Mouse (Mus musculus) cerebellum, adult 11-12 months (tissue): ENCODE measurements at regions not wholly inside any gene's neighbourhood (a gene's known extent, or its start where the extent isn't known, plus 50 kb on each side); places are given as distances from the start of the nearest gene placed in this dataset.

ENCODE experiments used
- DNase-seq: peaks from one replicate; pipeline ENCODE4 v3.0.0; 2022

DNA sequence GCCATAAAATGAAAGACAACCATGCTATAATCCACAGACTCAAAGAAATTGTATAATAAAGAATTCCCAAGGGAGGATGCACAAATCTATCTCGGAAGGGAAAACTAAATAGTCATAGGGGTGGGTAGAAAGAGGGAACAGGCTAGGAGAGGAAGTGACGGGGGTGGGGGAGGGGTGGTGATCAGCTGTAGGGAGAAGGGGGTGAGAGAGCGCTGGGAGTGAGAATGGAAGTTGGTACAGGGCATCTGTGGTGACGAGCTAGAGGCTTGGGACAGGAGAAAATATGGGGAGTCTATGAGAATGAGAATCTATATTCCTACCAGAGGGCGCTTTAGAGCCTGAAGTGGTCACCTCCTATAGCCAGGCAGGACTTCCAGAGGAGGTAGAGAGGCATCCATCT is 229.2 kb upstream of the Zeb2 start:
- DNase-seq = no peak

DNA sequence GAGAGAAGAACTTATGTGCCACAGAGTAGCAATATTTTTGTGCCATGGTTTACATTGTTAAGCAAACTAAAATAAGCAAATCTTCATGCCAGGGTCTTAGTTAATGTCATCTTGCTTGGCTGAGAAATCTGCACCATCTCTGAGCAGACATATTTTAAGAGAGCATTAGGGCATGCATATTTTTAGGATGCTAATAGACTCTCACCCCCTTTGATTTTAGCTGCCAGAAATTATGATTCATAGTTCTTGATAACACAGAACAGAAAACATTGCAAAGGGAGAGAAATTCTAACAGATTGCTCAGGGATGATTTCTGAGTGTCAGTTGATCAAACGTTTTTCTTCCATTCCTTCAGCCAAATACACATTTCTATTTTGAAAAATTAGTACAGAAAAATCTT is 222.7 kb upstream of the Zeb2 start:
- no peak for DNase-seq

DNA sequence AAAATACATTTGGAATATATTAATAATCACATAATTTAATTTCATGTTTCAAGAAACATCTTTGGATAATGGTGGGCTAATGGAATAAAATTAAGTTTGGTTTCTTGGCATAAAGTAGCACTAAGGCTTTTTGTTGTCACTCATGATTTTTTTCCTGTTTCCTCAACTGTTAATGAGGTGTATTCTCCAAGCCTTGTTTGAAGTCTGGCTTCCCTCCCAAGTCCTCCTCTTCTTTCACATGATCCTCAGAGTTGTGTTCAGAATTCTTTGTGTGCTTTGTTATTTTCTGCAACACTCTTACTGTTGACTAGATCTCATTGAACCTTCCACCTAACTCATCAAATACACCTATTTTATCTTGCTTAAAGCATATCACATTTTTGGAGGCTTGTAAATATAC is 221.6 kb upstream of the Zeb2 start:
- no peak for DNase-seq

DNA sequence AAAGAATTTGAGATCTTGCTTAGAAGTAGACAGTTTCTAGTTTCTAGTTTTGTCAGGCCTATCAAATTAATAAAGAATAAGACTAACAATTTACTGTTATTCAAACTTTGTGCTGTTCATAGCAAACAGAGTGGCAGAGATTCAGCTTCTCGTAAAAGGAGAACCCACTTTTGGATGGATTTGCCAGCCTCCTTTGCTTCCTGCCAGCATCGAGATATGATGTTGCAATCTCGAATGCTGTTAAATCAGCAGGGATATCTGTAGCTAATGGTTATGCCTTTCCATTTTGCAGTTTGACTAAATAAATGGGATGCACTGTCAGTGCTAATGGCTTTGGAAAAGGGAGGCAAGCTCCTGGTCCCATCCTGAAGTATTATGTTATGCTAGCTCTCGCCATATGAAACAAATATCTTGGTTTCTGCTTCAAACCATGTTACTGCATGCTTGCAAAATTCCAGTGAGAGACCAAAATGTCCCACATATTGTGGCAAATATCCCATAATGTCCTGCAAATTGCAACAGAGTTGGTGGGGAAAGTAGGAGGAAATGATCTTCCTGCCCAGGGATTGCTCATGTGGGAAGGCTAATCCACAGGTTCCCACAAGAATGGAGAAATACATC is 199.9 kb upstream of the Zeb2 start:
- no peak for DNase-seq

DNA sequence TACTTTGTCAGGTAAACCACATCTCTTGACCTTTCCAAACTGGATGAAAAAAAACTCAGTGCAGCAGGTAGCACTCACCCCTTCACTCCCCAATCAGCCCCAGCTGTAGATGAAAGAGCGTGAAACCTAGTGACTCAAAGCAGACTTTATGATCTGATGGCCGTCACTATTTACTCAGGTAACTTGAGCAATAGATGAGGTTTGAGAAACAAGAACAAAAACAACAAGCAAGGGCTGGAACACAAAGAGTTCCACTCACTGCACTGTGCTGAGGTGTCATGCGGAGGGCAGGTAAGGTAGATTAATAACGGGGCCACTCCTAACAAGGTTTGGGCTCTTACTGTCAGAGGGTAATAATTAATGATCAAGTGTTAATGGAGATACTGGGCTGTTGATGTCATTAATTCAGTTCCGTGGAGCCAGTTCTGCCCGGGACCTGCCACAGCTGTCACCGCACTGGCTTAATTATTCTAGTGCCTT is 170.4 kb upstream of the Zeb2 start:
- DNase-seq = no peak

DNA sequence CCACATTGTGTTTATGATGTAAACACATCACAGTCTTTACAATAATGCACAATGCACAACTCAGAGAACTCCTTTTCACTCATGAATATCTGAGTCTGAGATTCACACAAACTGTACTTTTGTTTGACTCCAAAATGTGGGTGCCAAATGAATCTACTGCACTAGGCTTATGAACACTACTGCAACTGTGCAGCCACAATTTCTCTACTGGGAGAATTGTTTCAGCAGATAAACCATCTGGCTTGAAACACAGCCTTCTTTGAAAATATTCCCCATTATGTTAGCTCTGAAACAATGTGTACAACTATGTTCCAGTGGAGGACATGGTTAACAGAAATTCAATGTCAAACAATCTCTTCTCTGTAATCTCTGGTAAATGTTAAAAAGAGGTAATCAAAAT is 166.6 kb upstream of the Zeb2 start:
- DNase-seq = no peak

DNA sequence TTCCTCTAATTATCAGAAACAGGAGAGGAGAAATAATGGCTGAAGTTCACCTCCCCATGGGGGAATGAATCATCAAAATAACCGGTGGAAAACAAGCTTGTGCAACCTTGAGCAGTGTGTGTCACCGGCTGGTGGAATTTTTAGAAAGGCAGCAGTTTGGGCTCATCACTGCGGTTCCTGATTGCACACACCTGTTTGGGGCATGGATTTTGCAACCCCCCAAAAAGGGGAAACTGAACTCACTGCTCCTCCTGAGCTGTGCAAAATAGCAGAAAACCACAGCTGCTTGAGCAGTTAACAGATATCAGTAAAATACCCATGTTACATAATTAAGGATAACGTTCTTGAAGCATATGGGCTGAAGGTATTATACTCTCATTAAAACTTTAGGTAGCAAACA is 162.3 kb upstream of the Zeb2 start:
- DNase-seq = no peak

DNA sequence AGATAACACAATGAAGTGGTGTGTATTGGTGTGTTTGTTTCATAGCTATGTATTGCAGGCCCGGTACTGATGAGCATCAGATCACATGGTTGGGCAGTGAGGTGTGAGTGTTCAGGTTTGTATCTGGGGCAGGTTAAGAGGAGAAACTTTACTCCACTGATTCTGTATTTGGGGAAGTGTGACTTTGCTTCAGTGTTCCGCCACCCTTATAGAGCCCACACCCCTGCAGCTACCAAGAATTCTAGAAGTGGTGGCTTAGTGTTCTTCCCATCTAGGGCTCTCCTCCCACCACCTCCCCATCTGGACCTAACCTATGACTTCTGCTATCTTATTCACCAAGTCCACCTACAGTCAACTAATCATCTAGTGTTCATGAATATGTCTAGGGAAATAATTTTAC is 160.4 kb upstream of the Zeb2 start:
- no peak for DNase-seq

DNA sequence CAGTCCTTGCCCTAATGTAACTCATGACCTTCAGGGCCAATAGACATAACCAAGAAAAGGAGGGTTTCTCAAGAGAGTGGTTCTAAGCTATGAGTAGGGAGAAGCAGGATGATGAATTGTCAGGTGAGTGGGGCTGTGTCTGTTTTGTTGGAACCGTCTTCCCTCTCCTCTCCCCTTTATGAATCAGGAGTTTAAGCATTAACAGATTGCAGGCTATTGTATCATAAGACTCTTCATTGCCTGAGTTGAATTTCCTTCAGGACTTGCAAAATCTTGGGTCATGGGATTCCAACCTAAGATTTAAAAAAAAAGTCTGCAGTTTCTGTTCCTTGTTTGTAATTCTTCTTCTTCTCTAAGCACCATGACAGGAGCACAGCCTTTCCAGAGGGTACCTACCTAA is 159.5 kb upstream of the Zeb2 start:
- no peak for DNase-seq

DNA sequence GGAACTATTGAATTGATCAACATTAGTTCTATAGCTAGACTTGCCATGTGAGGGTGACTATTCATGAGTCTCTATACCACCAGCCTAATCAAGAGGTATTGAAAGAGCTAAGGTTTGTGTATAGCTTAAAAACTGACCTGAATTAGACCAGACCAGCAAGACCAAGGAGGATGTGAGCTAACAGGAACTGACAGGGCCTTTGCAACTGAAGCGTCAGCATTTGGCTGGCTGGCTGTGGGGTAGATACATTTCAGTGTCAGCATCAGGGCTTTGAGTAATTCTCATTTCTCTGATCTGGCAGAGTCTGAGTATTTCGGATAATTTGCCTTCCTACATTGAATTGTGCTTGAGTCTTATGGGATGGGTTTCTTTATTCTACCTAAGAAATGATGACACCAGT is 152.8 kb upstream of the Zeb2 start:
- DNase-seq = no peak

DNA sequence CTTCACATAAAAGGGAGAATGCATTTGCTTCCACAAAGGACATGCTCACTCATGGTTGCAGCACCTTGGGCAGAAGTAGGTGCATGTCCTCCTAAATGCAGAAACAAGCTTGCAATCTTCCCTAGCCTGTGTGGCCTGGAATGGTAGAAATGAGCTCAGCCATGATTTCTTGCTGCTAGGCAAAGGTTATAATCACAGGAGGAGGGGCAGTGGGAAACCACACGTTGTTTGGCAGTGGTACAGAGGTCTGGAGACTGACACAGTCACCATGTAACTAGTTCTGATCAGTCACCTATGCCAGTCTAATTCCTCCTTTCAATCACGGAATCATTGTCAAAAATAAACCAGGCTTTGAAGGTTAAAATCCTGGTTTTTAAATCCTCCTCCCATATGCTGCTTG is 148.6 kb upstream of the Zeb2 start:
- DNase-seq = no peak

DNA sequence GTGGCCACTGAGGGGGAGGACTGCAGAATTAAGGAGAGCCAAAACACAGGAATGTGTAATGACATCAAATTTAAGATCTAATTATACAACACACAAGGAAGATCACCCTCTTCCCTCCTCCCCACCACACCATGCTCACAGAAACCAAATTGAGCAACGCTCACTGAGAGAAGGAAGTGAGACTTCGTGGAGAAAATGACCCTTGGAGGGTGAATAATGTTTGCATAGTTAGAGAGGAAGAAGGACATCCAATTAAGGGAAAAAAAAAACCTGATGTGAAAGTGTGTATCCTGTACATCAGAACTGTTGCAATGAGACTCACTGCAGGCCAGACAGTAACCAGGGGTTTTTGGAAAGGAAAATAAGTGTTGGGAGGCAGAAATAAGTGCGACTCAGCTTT is 144.8 kb upstream of the Zeb2 start:
- DNase-seq = no peak

DNA sequence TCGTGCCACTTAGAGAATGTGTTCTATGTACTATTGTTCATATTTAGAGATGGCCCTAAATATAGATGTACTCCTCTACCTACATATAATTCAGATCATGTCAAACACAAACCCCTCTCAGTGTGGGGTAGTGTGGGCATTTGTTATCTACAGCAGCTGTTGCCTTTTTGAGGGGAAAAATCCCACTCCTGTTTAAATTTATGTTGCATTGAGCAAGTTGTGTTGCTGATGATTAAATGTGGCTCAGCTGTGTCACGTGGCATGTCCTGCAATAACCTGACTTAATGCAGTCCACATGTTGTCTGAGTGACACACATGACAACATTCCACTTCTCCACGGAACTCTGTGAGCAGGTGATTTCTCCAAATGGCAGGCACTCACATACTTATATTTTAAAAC is 141.7 kb upstream of the Zeb2 start:
- DNase-seq = no peak

DNA sequence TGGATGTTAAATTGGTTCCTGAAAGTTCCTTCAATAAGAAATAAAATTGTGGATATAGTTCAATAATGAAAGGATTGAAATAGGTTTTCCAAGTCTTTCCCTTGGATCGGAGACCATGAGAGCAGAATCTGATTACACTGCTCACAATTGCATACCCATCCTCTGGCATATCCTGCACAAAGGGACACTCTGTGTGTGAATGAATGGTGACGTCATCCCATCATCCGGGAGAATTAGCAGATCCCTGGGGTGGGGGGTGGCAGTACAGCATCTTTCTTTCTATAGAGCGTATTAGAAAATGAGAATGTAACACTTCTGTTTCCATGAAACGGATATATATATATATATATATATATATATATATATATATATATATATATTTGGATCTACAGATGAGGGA is 139.2 kb upstream of the Zeb2 start:
- no peak for DNase-seq

DNA sequence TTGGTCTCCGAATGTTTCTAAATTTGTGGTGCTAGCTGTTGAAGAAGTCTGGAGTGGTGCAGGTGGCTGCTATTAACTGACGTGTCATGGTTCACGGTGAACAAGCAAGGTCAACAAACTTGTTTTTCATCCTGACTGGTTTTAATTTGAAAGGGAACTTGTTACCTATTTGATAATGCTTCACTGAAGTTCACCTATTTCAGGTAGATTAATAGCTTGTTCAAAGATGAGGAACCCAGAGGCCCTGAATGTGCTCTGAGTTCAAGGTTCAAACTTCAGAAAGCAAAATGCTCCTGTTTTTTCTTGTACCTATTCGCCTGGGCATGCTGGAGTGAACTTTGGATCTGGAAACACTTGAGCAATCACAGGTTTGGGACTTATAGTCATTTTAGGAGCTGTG is 136.7 kb upstream of the Zeb2 start:
- no peak for DNase-seq

DNA sequence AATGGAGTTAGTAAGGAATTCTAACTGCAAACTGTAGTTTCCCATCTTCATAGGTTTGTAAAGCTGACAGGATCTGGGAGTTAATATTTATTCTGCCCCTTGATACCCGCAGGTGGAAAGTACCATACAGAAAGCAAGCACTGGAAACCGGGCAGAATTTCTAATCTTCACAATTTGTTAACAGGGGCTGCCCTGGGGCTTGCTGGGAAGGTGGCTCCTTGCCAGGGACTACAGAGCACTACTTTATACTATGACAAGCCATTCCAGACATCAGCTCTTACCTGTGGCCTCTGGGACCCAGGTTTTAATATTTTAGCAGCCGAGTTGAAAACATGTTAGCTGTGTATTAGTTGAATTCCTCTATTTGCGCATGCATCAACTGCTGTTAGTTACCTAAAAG is 135.1 kb upstream of the Zeb2 start:
- no peak for DNase-seq

DNA sequence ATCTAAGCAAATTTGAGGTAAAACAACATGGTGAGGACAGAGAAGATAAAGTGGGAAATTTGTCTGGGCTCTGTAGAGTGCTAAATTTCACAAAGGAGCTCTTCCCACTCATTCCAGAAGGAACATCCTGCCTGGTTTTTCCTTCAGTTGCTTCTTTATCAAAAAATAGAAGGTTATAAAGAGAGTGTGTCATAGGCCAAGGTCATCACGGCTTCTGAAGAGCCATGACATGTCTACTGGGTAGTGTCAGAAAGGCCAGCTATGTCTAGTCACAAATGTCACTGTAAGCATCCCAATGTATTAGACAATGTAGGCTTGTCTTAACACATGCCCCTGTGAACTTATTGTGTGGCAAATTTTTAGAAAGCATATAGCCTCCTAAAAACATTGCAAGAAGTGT is 132.5 kb upstream of the Zeb2 start:
- DNase-seq = no peak

DNA sequence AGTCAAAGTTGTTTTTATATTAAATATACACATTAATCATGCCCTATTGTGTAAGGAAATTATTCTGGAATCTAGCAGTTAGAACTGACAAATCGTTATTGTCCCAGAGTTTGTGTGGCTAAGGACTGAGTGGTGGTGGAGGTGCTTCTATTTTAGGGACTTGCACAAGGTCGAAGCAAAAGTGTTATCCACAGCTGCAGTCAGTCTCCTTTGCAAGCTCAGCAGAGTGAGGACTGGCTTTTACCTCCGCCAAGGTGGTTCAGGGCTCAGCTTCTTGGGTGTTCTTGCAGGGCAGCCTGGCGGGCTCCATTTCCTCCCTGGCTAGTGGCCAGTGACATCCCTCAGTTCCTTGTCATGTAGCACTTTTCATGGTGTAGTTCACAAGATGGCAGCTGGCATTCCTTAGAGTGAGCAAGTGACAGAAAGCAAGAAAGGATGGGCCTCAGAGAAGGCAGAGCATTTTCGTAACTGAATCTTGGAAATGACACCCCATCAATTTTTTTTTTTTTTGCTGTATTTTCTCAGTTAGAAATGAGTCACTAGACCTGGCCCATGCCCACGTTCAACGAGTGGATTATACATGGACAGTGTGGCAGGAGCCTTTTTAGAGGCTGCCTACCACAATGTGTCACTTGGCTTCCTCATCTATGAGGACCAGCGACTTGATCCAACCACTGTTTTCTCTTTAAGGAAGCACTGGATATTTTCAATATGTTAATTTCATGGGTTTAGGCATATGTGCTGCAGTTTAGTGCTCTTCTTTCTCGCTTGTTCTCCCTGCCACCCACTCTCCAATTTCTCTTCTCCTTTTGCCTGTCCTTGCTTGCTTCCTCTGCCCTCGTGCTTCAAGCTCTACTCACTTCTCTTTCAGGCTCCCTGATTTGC is 129.1 kb upstream of the Zeb2 start:
- DNase-seq = no peak

DNA sequence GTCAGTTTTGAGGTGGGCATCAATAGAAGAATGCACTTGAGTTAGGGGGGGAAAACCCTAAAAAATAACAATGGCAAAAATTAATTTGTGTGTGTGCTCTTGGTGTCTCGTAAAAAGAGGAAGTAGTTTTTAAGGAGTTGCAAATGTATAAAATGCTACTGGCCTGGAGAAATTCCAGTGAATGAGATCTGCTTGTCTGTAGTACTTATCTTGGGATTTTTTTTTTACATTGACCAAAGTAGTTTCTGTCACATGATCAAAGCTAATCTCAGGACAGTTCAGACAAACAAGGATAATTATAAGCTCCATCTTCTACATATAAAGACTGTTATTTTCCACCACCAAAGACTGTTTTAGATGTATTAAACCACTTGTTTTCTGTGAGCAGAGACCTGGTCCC is 128.3 kb upstream of the Zeb2 start:
- DNase-seq = no peak

DNA sequence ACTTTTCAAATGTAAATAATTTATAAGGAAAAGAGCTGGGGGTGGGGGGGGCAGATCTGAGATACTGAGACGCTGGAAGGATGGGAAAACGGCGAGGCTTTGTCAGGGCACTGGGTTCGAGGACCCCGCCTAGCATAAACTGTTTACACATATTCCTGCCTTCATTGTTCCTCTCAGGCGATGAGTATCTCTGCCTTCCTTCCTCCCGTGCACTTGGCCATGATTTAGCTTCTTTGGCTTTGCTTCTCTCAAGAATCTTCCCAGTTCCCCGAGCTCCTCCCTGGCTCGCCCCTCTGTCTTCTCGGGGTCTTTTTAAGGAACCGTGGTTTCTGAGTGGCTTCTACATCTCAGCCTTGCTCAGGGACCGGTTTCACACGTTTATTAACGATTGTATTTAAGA is 127.3 kb upstream of the Zeb2 start:
- no peak for DNase-seq

DNA sequence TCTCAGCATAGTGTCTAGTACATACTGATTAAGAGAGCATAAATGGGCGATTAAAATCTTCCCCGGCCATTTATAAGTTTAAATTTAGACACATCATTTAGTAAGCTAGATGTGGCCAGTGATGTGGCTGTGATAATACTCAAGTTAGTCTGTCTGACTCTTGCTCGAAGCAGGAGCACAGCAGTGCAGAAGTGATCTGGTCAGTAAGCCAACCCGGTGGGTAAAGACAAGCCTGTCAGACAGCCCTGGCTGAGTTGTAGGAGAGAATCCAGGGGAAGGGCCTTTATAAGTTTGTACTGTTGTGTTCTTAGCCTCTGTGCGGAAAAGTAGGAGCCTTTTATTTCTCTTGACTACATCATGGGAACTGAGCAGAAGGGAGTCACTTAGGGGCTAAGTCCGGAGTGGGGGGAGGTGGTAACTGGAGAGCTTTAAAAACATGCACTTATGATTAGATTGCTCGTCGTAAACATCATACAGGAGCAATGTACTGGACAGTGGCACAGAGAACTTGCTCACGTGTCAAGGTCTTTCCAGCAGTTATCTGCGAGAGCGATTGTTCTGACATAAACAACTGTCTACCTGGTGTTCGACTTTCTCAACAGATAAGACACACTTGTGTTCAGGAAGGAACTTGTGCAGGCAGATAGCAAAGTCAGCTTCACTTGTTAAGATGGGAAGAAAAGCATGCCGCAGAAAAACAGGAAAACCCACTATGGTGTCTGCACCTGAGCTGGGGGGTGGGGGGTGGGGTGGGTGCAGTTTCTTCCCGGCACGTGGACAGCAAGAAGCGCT is 122.5 kb upstream of the Zeb2 start:
- no peak for DNase-seq

DNA sequence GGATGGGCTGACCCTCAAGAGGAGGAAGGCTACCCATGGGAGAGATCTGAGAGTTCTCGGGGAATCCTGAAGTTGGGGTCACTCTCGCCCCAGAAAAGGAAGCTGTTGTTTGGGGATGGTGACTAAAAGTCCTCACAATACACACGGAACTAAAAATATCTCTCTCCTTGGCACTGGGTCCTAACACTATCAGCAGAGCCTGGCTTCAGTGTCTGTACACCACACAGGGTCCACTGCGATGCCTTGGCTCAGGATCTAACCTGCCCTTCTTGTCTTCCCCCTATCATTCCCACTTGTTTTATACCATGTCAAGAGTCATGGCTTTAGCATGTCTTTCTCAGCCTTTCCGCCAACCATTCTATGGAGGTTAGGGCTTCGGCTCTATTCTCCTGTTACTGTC is 121.8 kb upstream of the Zeb2 start:
- no peak for DNase-seq

DNA sequence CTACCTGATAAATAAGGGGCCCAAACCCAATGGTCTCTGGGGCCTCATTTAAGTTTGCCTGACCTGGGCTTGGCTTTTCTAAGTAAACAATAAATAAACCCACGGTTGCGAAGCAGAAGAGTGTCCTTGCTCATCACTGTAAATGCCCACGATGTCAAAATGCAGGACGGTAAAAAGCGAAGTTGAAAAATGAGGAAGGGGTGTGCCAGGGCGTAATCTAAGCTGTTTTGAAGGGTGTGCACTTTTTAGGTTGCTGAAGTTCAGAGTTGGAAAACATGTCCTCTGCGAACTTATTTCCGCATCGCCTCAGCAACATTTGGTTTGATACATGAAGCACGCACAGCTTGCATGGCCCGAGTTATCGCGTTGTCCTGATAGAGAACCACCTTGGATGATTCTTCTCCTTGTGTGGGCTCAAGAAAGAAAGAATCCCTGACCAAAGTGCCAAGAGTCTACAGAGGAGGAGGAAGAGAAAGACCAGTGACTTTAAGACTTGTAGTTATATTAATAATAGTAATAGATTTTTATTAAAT is 119.0 kb upstream of the Zeb2 start:
- DNase-seq = no peak

DNA sequence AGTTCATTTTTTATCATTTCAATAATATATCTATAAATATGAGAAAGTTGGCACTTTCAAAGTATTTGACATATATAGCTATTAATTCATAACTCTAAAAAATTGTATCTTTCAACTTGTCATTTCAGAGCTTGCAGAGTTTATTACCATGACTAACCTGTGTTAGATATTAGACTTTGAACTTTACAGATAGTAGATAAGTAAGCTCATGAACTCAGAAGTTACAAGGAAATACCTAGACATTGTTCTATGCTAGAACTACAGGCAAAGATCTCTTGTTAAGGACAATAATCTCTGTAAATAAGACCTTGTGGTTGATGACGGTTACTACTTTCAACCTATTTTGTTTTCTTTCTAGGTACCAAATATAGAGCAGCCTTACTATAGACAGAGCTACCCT is 117.0 kb upstream of the Zeb2 start:
- no peak for DNase-seq
